Mouse (Mus musculus): Measurements from ENCODE around the gene Lpin2.

DNA sequence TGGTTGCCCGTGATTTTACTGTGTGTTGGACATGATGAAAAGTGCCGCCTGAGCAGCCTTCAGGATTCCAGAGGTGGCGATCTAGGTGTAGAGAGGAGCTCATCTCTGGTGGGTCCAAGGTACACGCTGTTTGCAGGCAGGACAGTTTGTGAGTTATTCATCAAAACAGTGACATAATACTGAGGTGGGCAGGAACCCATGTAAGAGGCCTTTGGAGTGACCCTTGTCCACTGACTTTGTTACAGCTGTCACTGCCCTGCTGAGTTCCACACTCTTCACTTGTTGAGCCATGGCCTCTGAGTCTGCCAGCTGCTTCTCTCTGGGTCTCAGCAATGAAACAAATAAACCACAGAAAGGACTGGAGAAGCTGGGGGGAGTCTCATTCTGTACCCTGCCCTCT is 19.8 kb downstream of the Lpin2 start:
- TF ChIP-seq GATA1 (IDR thresholded peaks at IDR 0.05; ENCODE audit: borderline replicate concordance, low read length) (no peak), FLI1 (IDR thresholded peaks at IDR 0.05; ENCODE audit: low read length) (no peak)
